Mouse (Mus musculus): ENCODE results near the gene Olfr1246. TPM values are rescaled to one million over a fixed set of nuclear protein-coding genes. Genes with fewer than 3 reads are reported as not detected.
"Not testable (repeated sequence)": the region's sequence is repeated elsewhere in the genome, so short reads cannot be mapped to it uniquely, and the experiment has no call there.

Gene Olfr1246
- total RNA-seq (2017): not detected in 2 replicates

- ATAC-seq (replicated peaks; ENCODE audit: low read depth, poor library complexity, severe bottlenecking): no peak
Measured at GRCm38 (mm10) chr2:89593057-89593456, at the start of gene Olfr1246. Olfr1246 (minus strand) TSS chr2:89593157.

GRCm38 (mm10) chr2:89634883-89635282 is 41.9 kb upstream of the Olfr1246 start, which contains the start of gene Olfr1249:
Olfr1249 (minus strand) TSS chr2:89634983.
- no peak for ATAC-seq (replicated peaks; ENCODE audit: low read depth, poor library complexity, severe bottlenecking)

- not testable (repeated sequence) for ATAC-seq (replicated peaks; ENCODE audit: low read depth, poor library complexity, severe bottlenecking)
Measured at GRCm38 (mm10) chr2:89618145-89618544, 25.2 kb upstream of the Olfr1246 start, which contains the start of gene Olfr1248. Olfr1248 (minus strand) TSS chr2:89618245.

- ATAC-seq (replicated peaks; ENCODE audit: low read depth, poor library complexity, severe bottlenecking): no peak
Measured at GRCm38 (mm10) chr2:89614030-89614429, 21.1 kb upstream of the Olfr1246 start, which contains the start of gene Olfr1247. Olfr1247 (minus strand) TSS chr2:89614130.

GRCm38 (mm10) chr2:89578347-89578746 is 14.6 kb downstream of the Olfr1246 start, which contains the start of gene Olfr1245:
Olfr1245 (minus strand) TSS chr2:89578447.
- ATAC-seq (replicated peaks; ENCODE audit: low read depth, poor library complexity, severe bottlenecking): no peak

GRCm38 (mm10) chr2:89562706-89563105 is 30.3 kb downstream of the Olfr1246 start:
- ATAC-seq (replicated peaks; ENCODE audit: low read depth, poor library complexity, severe bottlenecking): not testable (repeated sequence)

GRCm38 (mm10) chr2:89544516-89544915 is 48.4 kb downstream of the Olfr1246 start:
- no peak for ATAC-seq (replicated peaks; ENCODE audit: low read depth, poor library complexity, severe bottlenecking)

- ATAC-seq (replicated peaks; ENCODE audit: low read depth, poor library complexity, severe bottlenecking): no peak
Measured at GRCm38 (mm10) chr2:89539923-89540322, 53.0 kb downstream of the Olfr1246 start.

Other genes with a start within 250 kb of the Olfr1246 start
- not detected in 2 replicates for gene Olfr1234, start 228.3 kb downstream of the Olfr1246 start, total RNA-seq (2017)
- not detected in 2 replicates for gene Olfr1238, start 183.5 kb downstream of the Olfr1246 start, total RNA-seq (2017)
- not detected in 2 replicates for gene Olfr1239, start 172.8 kb downstream of the Olfr1246 start, total RNA-seq (2017)
- gene Olfr1240, start 150.2 kb downstream of the Olfr1246 start, total RNA-seq (2017): not detected in 2 replicates
- gene Olfr1241, start 106.0 kb downstream of the Olfr1246 start, total RNA-seq (2017): not detected in 2 replicates
- not detected in 2 replicates for gene Olfr1242, start 94.8 kb downstream of the Olfr1246 start, total RNA-seq (2017)
- gene Olfr1243, start 61.7 kb downstream of the Olfr1246 start, total RNA-seq (2017): not detected in 2 replicates
- gene Olfr1245, start 14.7 kb downstream of the Olfr1246 start, total RNA-seq (2017): not detected in 2 replicates
- not detected in 2 replicates for gene Olfr1247, start 21.0 kb upstream of the Olfr1246 start, total RNA-seq (2017)
- not detected in 2 replicates for gene Olfr1248, start 25.1 kb upstream of the Olfr1246 start, total RNA-seq (2017)
- gene Olfr1249, start 41.8 kb upstream of the Olfr1246 start, total RNA-seq (2017): not detected in 2 replicates
- gene Olfr1250, start 68.3 kb upstream of the Olfr1246 start, total RNA-seq (2017): not detected in 2 replicates
- gene Olfr1251, start 78.8 kb upstream of the Olfr1246 start, total RNA-seq (2017): not detected in 2 replicates
- not detected in 2 replicates for gene Olfr1252, start 131.9 kb upstream of the Olfr1246 start, total RNA-seq (2017)
- not detected in 2 replicates for gene Olfr1253, start 163.9 kb upstream of the Olfr1246 start, total RNA-seq (2017)
- not detected in 2 replicates for gene Olfr1254, start 200.5 kb upstream of the Olfr1246 start, total RNA-seq (2017)
- gene Olfr1255, start 218.9 kb upstream of the Olfr1246 start, total RNA-seq (2017): not detected in 2 replicates
- gene Olfr1256, start 248.4 kb upstream of the Olfr1246 start, total RNA-seq (2017): not detected in 2 replicates

All from common myeloid progenitor, adult 5-6 weeks (primary cell).